Mouse (Mus musculus): ENCODE results near the gene Tex22.
A peak's percentile ranks its signal among the peaks of the same experiment; 100 is the strongest.

The Tex22 gene

GRCm38 (mm10) chr12:113074329-113075062 is at the start of gene Tex22:
Tex22 (plus strand) TSS chr12:113074502.
- peak; percentile 80 for DNase-seq (ENCODE audit: low read depth)

GRCm38 (mm10) chr12:113026557-113026956 is 47.7 kb upstream of the Tex22 start:
- DNase-seq (ENCODE audit: low read depth): peak; percentile 79

GRCm38 (mm10) chr12:113027495-113027894 is 46.8 kb upstream of the Tex22 start:
- DNase-seq (ENCODE audit: low read depth): no peak

GRCm38 (mm10) chr12:113028067-113028466 is 46.2 kb upstream of the Tex22 start:
- DNase-seq (ENCODE audit: low read depth): no peak

- DNase-seq (ENCODE audit: low read depth): no peak
These were observed 45.4 kb upstream of the Tex22 start for GRCm38 (mm10) chr12:113028898-113029297.

GRCm38 (mm10) chr12:113030046-113030445 is 44.3 kb upstream of the Tex22 start:
- DNase-seq (ENCODE audit: low read depth): no peak

- peak; percentile 81 for DNase-seq (ENCODE audit: low read depth)
These were observed 43.3 kb upstream of the Tex22 start for GRCm38 (mm10) chr12:113030993-113031392.

- no peak for DNase-seq (ENCODE audit: low read depth)
These were observed 42.9 kb upstream of the Tex22 start for GRCm38 (mm10) chr12:113031441-113031840.

GRCm38 (mm10) chr12:113032296-113033250 is 41.7 kb upstream of the Tex22 start:
- no peak for DNase-seq (ENCODE audit: low read depth)

- DNase-seq (ENCODE audit: low read depth): no peak
These were observed 39.2 kb upstream of the Tex22 start for GRCm38 (mm10) chr12:113035093-113035492.

- DNase-seq (ENCODE audit: low read depth): no peak
These were observed 37.3 kb upstream of the Tex22 start for GRCm38 (mm10) chr12:113036996-113037395.

GRCm38 (mm10) chr12:113038414-113038813 is 35.9 kb upstream of the Tex22 start:
- no peak for DNase-seq (ENCODE audit: low read depth)

GRCm38 (mm10) chr12:113041481-113042439 is 32.5 kb upstream of the Tex22 start:
- no peak for DNase-seq (ENCODE audit: low read depth)

GRCm38 (mm10) chr12:113042543-113042942 is 31.8 kb upstream of the Tex22 start:
- DNase-seq (ENCODE audit: low read depth): peak; percentile 48

- DNase-seq (ENCODE audit: low read depth): peak; percentile 67
These were observed 29.2 kb upstream of the Tex22 start for GRCm38 (mm10) chr12:113044916-113045677.

GRCm38 (mm10) chr12:113046861-113047260 is 27.4 kb upstream of the Tex22 start:
- DNase-seq (ENCODE audit: low read depth): peak; percentile 63

- DNase-seq (ENCODE audit: low read depth): no peak
These were observed 26.2 kb upstream of the Tex22 start for GRCm38 (mm10) chr12:113048103-113048502.

- peak; percentile 86 for DNase-seq (ENCODE audit: low read depth)
These were observed 24.5 kb upstream of the Tex22 start for GRCm38 (mm10) chr12:113049836-113050235.

GRCm38 (mm10) chr12:113050671-113051070 is 23.6 kb upstream of the Tex22 start:
- DNase-seq (ENCODE audit: low read depth): no peak

- DNase-seq (ENCODE audit: low read depth): no peak
These were observed 22.5 kb upstream of the Tex22 start for GRCm38 (mm10) chr12:113051628-113052403.
